Mouse (Mus musculus) intestine, embryonic 14.5 days (tissue): ENCODE results near the gene Mblac1. TPM values are rescaled to one million over a fixed set of nuclear protein-coding genes. Genes with fewer than 3 reads are reported as not detected.

Experiments
- ATAC-seq: fragments of 200-750 bp; cut with Nextera tagmentation; replicated peaks from 2 replicates; pipeline ENCODE4 v1.8.0; 2017; ENCODE audit warnings: low read depth, moderate number of reproducible peaks, moderate TSS enrichment, moderate library complexity; ENCODE audit not compliant: low FRiP score, low TSS enrichment
- DNase-seq: peaks from one replicate; pipeline ENCODE4 v3.0.0-alpha.2; 2018; ENCODE audit warnings: low spot score
- H3K27ac ChIP-seq: fragments of 300-500 bp; sonication (generic); 2 replicates; pipeline ENCODE4 v1.5.1; 2014; ENCODE audit warnings: low read depth, mild to moderate bottlenecking, control low read depth
- H3K27me3 ChIP-seq: fragments of 300-500 bp; sonication (generic); replicated peaks from 2 replicates; pipeline ENCODE4 v1.6.1; 2014; ENCODE audit warnings: low read length, control low read depth; ENCODE audit not compliant: control insufficient read depth, insufficient read depth
- H3K36me3 ChIP-seq: fragments of 300-500 bp; sonication (generic); 2 replicates; pipeline ENCODE4 v1.6.1; 2014; ENCODE audit warnings: low read length, control low read depth; ENCODE audit not compliant: control insufficient read depth, insufficient read depth
- H3K4me1 ChIP-seq: fragments of 300-500 bp; sonication (generic); replicated peaks from 2 replicates; pipeline ENCODE4 v1.6.1; 2014; ENCODE audit warnings: low read length, control low read depth, mixed read lengths; ENCODE audit not compliant: control insufficient read depth, insufficient read depth
- H3K4me2 ChIP-seq: fragments of 300-500 bp; sonication (generic); 2 replicates; pipeline ENCODE4 v1.6.1; 2014; ENCODE audit warnings: low read length
- H3K4me3 ChIP-seq: fragments of 300-500 bp; sonication (generic); 2 replicates; pipeline ENCODE4 v1.5.1; 2014; ENCODE audit warnings: low read depth, low read length, control low read depth, mixed read lengths
- H3K9ac ChIP-seq: fragments of 300-500 bp; sonication (generic); 2 replicates; pipeline ENCODE4 v1.6.1; 2014; ENCODE audit warnings: mild to moderate bottlenecking, low read length
- H3K9me3 ChIP-seq: fragments of 300-500 bp; sonication (generic); 2 replicates; pipeline ENCODE4 v1.6.1; 2016; ENCODE audit warnings: low read length, control low read depth; ENCODE audit not compliant: control insufficient read depth
- WGBS: fragments of 180-500 bp; shearing (Covaris S2); extraction: QIAGEN DNeasy Blood & Tissue Kit; methylation state at CpG from one replicate; pipeline ENCODE4 v1.1.7; 2014; 5-methylcytosine and 5-hydroxymethylcytosine counted together
- microRNA counts: library from miRNA; unstranded; fragments of <30 nt; microRNA quantifications from one replicate; lab custom pipeline; 2016
- microRNA-seq: library from miRNA; unstranded; fragments of <30 nt; microRNA quantifications from one replicate; pipeline ENCODE4, GENCODE M21; 2016
- polyA plus RNA-seq: library from polyadenylated mRNA; unstranded; fragments of >200 nt; fragmentation: Nextera tagmentation; extraction: Ambion mirVana; gene quantifications from 2 replicates; pipeline ENCODE4 v1.2.1, GENCODE M21; 2014

The Mblac1 gene
- polyA plus RNA-seq, 1 experiment from 2014 or later = 8.4 TPM

DNA sequence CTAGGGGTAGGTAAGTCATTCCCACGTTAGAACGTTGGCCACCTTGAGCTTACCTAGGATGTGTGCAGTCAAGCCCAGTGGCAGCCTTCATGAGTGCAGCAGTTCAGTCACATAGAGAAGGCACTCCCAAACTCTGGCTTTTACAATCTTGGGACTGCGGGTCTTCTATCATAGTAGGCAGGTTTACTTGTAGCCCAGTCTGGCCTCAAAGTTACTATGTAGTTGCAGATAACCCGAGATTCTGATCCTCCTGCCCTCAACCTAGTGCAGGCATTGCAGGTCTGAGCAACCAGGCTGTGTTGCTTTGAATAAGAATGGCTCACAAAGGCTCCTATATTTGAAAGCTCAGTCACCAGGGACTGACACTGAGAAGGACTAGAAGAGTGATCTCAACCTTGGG, 32.4 kb downstream of the Mblac1 start:
- 79% methylated on average over 4 of the region's 4 CpGs for WGBS

DNA sequence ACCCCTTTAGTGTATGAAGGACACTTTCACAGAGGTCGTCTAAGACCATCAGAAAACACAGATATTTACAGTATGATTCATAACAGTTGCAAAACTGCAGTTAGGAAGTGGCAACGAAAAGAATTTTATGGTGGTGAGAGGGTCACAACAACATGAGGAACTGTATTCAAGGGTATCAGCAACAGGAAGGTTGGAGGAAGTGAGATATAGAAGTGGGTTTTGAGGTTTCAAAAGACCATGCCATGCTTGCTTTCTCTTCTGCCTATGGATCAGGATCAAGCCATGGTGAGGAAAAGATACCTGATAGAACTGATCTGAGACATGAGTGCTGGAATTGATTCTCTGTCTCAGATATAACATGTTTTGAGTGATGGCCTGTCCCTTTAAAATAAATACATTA, 33.3 kb downstream of the Mblac1 start:
- Histone ChIP-seq H3K4me1 (no peaks in the 10 kb centered on the region), H3K4me2 (no peak overlapping the region), H3K9me3 (no peaks in the 10 kb centered on the region), H3K27me3 (no peaks in the 10 kb centered on the region), H3K9ac (no peak overlapping the region), H3K27ac (no peak overlapping the region), H3K36me3 (no peaks in the 10 kb centered on the region), H3K4me3 (no peak overlapping the region)
- ATAC-seq = no peak
- 65% methylated on average over 2 of the region's 2 CpGs for WGBS
- no peak for DNase-seq

More for the DNA sequence above, 32.4 kb downstream of the Mblac1 start:
- Histone ChIP-seq H3K4me1 (no peaks in the 10 kb centered on the region), H3K4me2 (no peak overlapping the region), H3K27me3 (no peaks in the 10 kb centered on the region), H3K9ac (no peak overlapping the region), H3K27ac (no peak overlapping the region), H3K4me3 (no peak overlapping the region), H3K36me3 (no peaks in the 10 kb centered on the region), H3K9me3 (no peaks in the 10 kb centered on the region)
- ATAC-seq (no peak), DNase-seq (no peak)

DNA sequence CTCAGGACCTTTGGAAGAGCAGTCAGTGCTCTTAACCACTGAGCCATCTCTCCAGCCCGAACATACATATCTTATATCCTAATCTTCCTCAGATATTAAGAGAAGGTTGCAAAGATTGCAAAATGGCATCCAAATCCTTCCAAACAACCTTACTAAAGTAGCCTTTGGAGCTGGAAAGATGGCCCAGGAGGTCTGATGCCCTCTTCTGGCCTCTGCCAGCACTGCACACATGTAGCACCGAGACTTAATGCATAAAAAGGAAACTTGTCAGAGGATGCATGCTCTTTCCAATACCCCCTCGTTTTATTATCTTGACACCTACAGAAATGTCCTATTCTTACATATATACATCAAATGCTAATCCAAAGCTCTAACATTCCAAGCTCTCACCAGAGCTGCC, 33.9 kb downstream of the Mblac1 start:
- no peaks in the 10 kb centered on the region for H3K36me3 ChIP-seq
- H3K4me1 ChIP-seq = no peaks in the 10 kb centered on the region
- DNase-seq (no peak), ATAC-seq (no peak)
- H3K9ac ChIP-seq = no peak overlapping the region
- 52% methylated on average over 3 of the region's 3 CpGs for WGBS
- H3K9me3 ChIP-seq = no peaks in the 10 kb centered on the region
- no peak overlapping the region for H3K4me2 ChIP-seq
- H3K27ac ChIP-seq = no peak overlapping the region
- H3K4me3 ChIP-seq = no peak overlapping the region
- H3K27me3 ChIP-seq = no peaks in the 10 kb centered on the region

DNA sequence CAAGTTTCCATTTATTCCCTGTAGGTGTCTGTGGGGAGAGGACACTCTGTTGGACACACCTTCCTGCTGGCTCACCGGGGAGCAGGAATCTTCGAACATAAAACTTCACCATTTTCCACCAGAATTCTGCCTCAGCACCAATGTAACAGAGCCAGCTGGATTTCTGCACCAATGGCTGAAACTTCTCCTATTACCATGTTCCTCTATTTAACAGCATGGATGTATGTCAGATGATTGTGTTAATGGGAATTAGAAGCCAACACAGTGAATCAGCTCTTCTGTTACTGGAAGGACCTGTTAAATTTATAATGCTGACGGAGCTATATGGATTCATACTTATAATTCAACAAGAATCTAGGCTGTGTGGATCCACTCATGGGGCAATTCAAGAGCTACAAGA, 35.4 kb downstream of the Mblac1 start:
- H3K4me1 ChIP-seq = no peaks in the 10 kb centered on the region
- WGBS = 91% methylated on average over 3 of the region's 3 CpGs
- no peak for DNase-seq

DNA sequence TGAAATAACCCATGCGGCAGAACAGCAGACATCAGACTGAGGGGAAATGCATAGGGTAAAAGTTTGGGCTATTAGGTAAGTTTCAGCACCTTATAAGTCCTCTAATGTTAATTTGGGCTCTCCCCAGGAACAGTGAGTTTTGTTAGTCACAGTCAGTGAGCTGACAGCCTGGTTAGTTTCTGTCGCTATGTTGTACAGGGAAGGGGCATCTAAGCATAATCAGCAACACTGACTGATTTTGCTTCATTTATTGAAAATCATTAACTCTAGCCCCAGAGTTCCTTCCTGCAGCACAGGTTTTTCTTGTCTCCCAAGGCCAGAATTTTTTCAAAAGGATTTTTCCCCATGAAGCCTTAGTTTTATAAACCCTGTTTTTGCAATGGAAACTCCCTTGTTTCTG, 39.7 kb downstream of the Mblac1 start:
- no peak overlapping the region for H3K4me3 ChIP-seq
- H3K27ac ChIP-seq = no peak overlapping the region
- H3K9me3 ChIP-seq = no peaks in the 10 kb centered on the region
- no peak overlapping the region for H3K4me2 ChIP-seq
- no peaks in the 10 kb centered on the region for H3K4me1 ChIP-seq
- no peaks in the 10 kb centered on the region for H3K27me3 ChIP-seq
- 82% methylated on average over 2 of the region's 2 CpGs for WGBS
- H3K9ac ChIP-seq = no peak overlapping the region
- ATAC-seq = no peak
- no peak for DNase-seq
- H3K36me3 ChIP-seq = no peaks in the 10 kb centered on the region

More for the DNA sequence above, 35.4 kb downstream of the Mblac1 start:
- no peaks in the 10 kb centered on the region for H3K27me3 ChIP-seq
- no peak overlapping the region for H3K9ac ChIP-seq
- no peak overlapping the region for H3K4me3 ChIP-seq
- no peaks in the 10 kb centered on the region for H3K9me3 ChIP-seq
- H3K27ac ChIP-seq = no peak overlapping the region
- H3K36me3 ChIP-seq = no peaks in the 10 kb centered on the region
- ATAC-seq = no peak
- no peak overlapping the region for H3K4me2 ChIP-seq

DNA sequence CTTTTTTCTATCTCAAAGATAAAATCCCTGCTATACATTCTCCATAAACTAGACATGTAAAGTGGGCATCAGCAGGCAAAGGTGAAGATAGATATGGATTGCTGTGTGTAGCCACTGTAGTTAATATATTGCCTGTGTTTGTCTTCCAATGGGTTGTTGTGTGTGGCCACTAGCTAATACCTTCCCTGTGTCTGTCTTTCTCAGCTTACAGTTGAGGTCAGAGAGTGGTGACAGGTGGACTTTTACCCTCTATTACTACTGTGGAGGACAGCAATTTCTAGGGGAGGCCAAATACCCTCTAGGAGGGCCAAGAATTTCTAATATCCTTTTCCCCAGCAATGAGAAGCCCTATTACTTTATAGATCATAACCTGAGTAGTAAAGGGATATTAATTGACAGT, 40.1 kb downstream of the Mblac1 start:
- DNase-seq (no peak), ATAC-seq (no peak)
- H3K9me3 ChIP-seq = no peaks in the 10 kb centered on the region
- no peak overlapping the region for H3K27ac ChIP-seq
- no peak overlapping the region for H3K4me3 ChIP-seq
- H3K4me1 ChIP-seq = no peaks in the 10 kb centered on the region
- H3K27me3 ChIP-seq = no peaks in the 10 kb centered on the region
- no peak overlapping the region for H3K9ac ChIP-seq
- H3K4me2 ChIP-seq = no peak overlapping the region
- no peaks in the 10 kb centered on the region for H3K36me3 ChIP-seq

DNA sequence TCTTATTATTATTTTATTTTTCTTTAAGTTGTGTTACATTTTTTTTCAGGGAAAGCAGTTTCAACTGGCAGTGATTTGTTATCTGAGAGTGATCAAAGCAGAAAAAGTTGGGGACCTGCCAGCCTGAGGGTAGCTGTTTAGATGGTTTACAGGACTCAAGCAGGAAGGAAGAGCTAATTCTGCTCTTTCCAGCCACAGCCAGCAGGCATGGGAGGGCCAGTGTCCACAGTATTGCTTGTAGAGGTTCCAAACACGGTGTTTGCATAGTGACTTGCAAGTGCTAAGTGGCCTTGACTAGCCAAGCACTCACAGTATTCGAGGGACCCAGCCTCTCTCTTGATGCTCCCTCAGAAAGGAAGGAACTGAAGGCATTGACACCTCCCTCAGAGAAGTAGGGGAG, 47.4 kb downstream of the Mblac1 start:
- H3K9me3 ChIP-seq = no peaks in the 10 kb centered on the region
- H3K9ac ChIP-seq = no peak overlapping the region
- H3K36me3 ChIP-seq = no peaks in the 10 kb centered on the region
- no peak overlapping the region for H3K27ac ChIP-seq
- H3K4me3 ChIP-seq = no peak overlapping the region
- no peaks in the 10 kb centered on the region for H3K4me1 ChIP-seq
- no peak overlapping the region for H3K4me2 ChIP-seq
- 26% methylated on average over 2 of the region's 2 CpGs for WGBS
- ATAC-seq (no peak), DNase-seq (no peak)
- H3K27me3 ChIP-seq = no peaks in the 10 kb centered on the region

MicroRNA genes within 50 kb of the gene (microRNA counts, 519-probe panel; counts per million panel counts)
- microRNA mmu-miR-106b (lab: Ali Mortazavi, UCI) = 4,918 counts per million, percentile 84 among the panel's probes with 10 or more counts
- 5,943 counts per million, percentile 95 among the panel's probes with 10 or more counts for microRNA mmu-miR-25 (lab: Ali Mortazavi, UCI)
- 4,720 counts per million, percentile 78 among the panel's probes with 10 or more counts for microRNA mmu-miR-93 (lab: Ali Mortazavi, UCI)

Small RNAs within 50 kb of the gene (microRNA-seq; reads per million reads assigned to microRNA genes)
- gene Mir106b = 9,587 reads per million, percentile 95 among the genes with 10 or more reads in this experiment
- gene Mir25 = 1,272 reads per million, percentile 80 among the genes with 10 or more reads in this experiment
- gene Mir93 = 11,030 reads per million, percentile 95 among the genes with 10 or more reads in this experiment

Other genes starting within 250 kb of the Mblac1 start
- gene Gjc3, start 231.2 kb upstream of the Mblac1 start, polyA plus RNA-seq = 0.19 and 0.38 TPM in 2 replicates
- not detected in 2 replicates for gene Azgp1, start 212.8 kb upstream of the Mblac1 start, polyA plus RNA-seq
- gene Smok3a, start 173.1 kb upstream of the Mblac1 start, polyA plus RNA-seq = not detected in 2 replicates
- gene Smok3b, start 172.9 kb upstream of the Mblac1 start, polyA plus RNA-seq = not detected in 2 replicates
- gene Smok3c, start 141.1 kb upstream of the Mblac1 start, polyA plus RNA-seq = not detected in 2 replicates
- 24.5 and 26.3 TPM in 2 replicates for gene Zkscan1, start 109.2 kb upstream of the Mblac1 start, polyA plus RNA-seq
- gene Zscan21, start 77.4 kb upstream of the Mblac1 start, polyA plus RNA-seq = 53.6 and 66.2 TPM in 2 replicates
- 14.5 and 15.1 TPM in 2 replicates for gene Zfp113, start 38.6 kb upstream of the Mblac1 start, polyA plus RNA-seq
- 250 and 257 TPM in 2 replicates for gene Cops6, start 33.2 kb upstream of the Mblac1 start, polyA plus RNA-seq
- gene Ap4m1, start 22.3 kb upstream of the Mblac1 start, polyA plus RNA-seq = 19.1 and 21.7 TPM in 2 replicates
- gene Mcm7, start 21.9 kb upstream of the Mblac1 start, polyA plus RNA-seq = 182 and 207 TPM in 2 replicates
- 82.6 and 90.3 TPM in 2 replicates for gene Taf6, start 6.9 kb upstream of the Mblac1 start, polyA plus RNA-seq
- 44.4 and 49.0 TPM in 2 replicates for gene Cnpy4, start 6.8 kb upstream of the Mblac1 start, polyA plus RNA-seq
- 0.04 TPM in 1 of 2 replicates, not detected in the other for gene Nxpe5, start 31.6 kb downstream of the Mblac1 start, polyA plus RNA-seq
- 68.5 and 71.4 TPM in 2 replicates for gene Lamtor4, start 61.2 kb downstream of the Mblac1 start, polyA plus RNA-seq
- 4.4 and 7.5 TPM in 2 replicates for gene BC037034, start 69.7 kb downstream of the Mblac1 start, polyA plus RNA-seq
- gene Gal3st4, start 78.5 kb downstream of the Mblac1 start, polyA plus RNA-seq = 1.5 and 1.8 TPM in 2 replicates
- gene Gm43720, start 85.6 kb downstream of the Mblac1 start, polyA plus RNA-seq = 0.12 and 0.17 TPM in 2 replicates
- gene Gpc2, start 85.7 kb downstream of the Mblac1 start, polyA plus RNA-seq = 3.4 and 4.9 TPM in 2 replicates
- 3.0 and 4.6 TPM in 2 replicates for gene Stag3, start 85.9 kb downstream of the Mblac1 start, polyA plus RNA-seq
- 0.16 and 0.55 TPM in 2 replicates for gene Pvrig, start 147.6 kb downstream of the Mblac1 start, polyA plus RNA-seq
- gene Zfp157, start 247.2 kb downstream of the Mblac1 start, polyA plus RNA-seq = 33.7 and 39.0 TPM in 2 replicates